Mouse (Mus musculus) thymus, adult 2 months (tissue): ENCODE data around the gene Tmem17. TPM values are rescaled to one million over a fixed set of nuclear protein-coding genes. Genes with fewer than 3 reads are reported as not detected.

Source experiments
- DNase-seq: peaks from one replicate; pipeline ENCODE4 v3.0.0; 2021
- H3K27ac ChIP-seq: fragments of 200-500 bp; 2 replicates; pipeline ENCODE4 v1.5.1; 2012; ENCODE audit warnings: low read length, control low read depth; ENCODE audit not compliant: control insufficient read depth, insufficient read depth
- H3K27me3 ChIP-seq: fragments of 200-500 bp; 2 replicates; pipeline ENCODE4 v1.6.1; 2012; ENCODE audit warnings: mild to moderate bottlenecking, low read length, moderate library complexity, mixed read lengths; ENCODE audit not compliant: control insufficient read depth, insufficient read depth
- H3K36me3 ChIP-seq: fragments of 200-500 bp; 2 replicates; pipeline ENCODE4 v1.6.1; 2012; ENCODE audit warnings: mild to moderate bottlenecking, low read length, moderate library complexity; ENCODE audit not compliant: control insufficient read depth, insufficient read depth
- H3K4me1 ChIP-seq: fragments of 200-500 bp; replicated peaks from 2 replicates; pipeline ENCODE4 v1.6.1; 2012; ENCODE audit warnings: low read length; ENCODE audit not compliant: control insufficient read depth, insufficient read depth
- H3K4me3 ChIP-seq: fragments of 200-500 bp; 2 replicates; pipeline ENCODE4 v1.5.1; 2012; ENCODE audit warnings: mild to moderate bottlenecking, low read length, control low read depth, moderate library complexity; ENCODE audit not compliant: control insufficient read depth, insufficient read depth
- CTCF ChIP-seq: fragments of 200-500 bp; IDR thresholded peaks from 2 replicates; pipeline ENCODE4 v1.5.1; 2012; ENCODE audit warnings: mild to moderate bottlenecking, control low read depth, low read length, moderate library complexity, borderline replicate concordance; ENCODE audit not compliant: control insufficient read depth, poor library complexity, insufficient read depth; ENCODE audit errors: extremely low read depth
- POLR2A ChIP-seq: fragments of 200-500 bp; IDR thresholded peaks from 2 replicates; pipeline ENCODE4 v1.6.1; 2012; ENCODE audit warnings: mild to moderate bottlenecking, low read length, control low read depth, moderate library complexity; ENCODE audit not compliant: control insufficient read depth, poor library complexity, insufficient read depth; ENCODE audit errors: extremely low read depth
- WGBS: fragments of 180-500 bp; shearing (Covaris S2); methylation state at CpG from one replicate; pipeline ENCODE4 v1.1.7; 2018; 5-methylcytosine and 5-hydroxymethylcytosine counted together
- polyA plus RNA-seq: library from polyadenylated mRNA; depleted of rRNA; stranded (reverse); fragments of >200 nt; gene quantifications from 2 replicates; pipeline ENCODE4 v1.2.3, GENCODE M21; 2012; rRNA removed

The Tmem17 gene
- polyA plus RNA-seq, 1 experiment = 1.6 TPM

GRCm38 (mm10) chr11:22564676-22565075 is 52.8 kb downstream of the Tmem17 start:
- Histone ChIP-seq H3K36me3 (no peaks in the 10 kb centered on the region), H3K27ac (no peak overlapping the region), H3K27me3 (no peaks in the 10 kb centered on the region), H3K4me3 (no peak overlapping the region), H3K4me1 (no peaks in the 10 kb centered on the region)
- TF ChIP-seq POLR2A (no peak), CTCF (no peak)
- no peak for DNase-seq
- WGBS = 95% methylated on average over 3 of the region's 3 CpGs

Other genes starting within 250 kb of the Tmem17 start
- 0.48 and 0.75 TPM in 2 replicates for gene Ehbp1, start 169.8 kb upstream of the Tmem17 start, polyA plus RNA-seq